Mouse (Mus musculus) ES-E14 (cell line): Measurements from ENCODE around the gene Sufu. TPM values are rescaled to one million over a fixed set of nuclear protein-coding genes. Genes with fewer than 3 reads are reported as not detected.

Experiments used
- DNase-seq: peaks from one replicate; pipeline ENCODE4 v3.0.0-alpha.2; 2013; ENCODE audit warnings: low read depth, low spot score
- H3K27ac ChIP-seq: 2 replicates; pipeline ENCODE4 v1.5.1; 2012; ENCODE audit warnings: low read depth, mild to moderate bottlenecking, low read length, moderate library complexity, mixed read lengths; ENCODE audit not compliant: poor library complexity, insufficient read depth, severe bottlenecking
- H3K36me3 ChIP-seq: 2 replicates; pipeline ENCODE4 v1.6.1; 2012; ENCODE audit warnings: mild to moderate bottlenecking, low read length, moderate library complexity, mixed read lengths; ENCODE audit not compliant: control insufficient read depth, poor library complexity, insufficient read depth, severe bottlenecking
- H3K4me1 ChIP-seq, 2 experiments: fragments of 150-350 bp in 1 of 2; sonication (generic) in 1 of 2; 2 replicates each; pipeline ENCODE4 v1.6.1; 2012; ENCODE audit warnings: low read length in 2 of 2, mild to moderate bottlenecking in 1 of 2, mixed read lengths in 1 of 2; ENCODE audit not compliant: control insufficient read depth in 2 of 2, insufficient read depth in 2 of 2, poor library complexity in 1 of 2
- H3K4me3 ChIP-seq, 2 experiments: fragments of 150-350 bp in 1 of 2; sonication (generic) in 1 of 2; 2 replicates each; pipeline ENCODE4 v1.5.1; 2012; ENCODE audit warnings: low read length in 2 of 2, low read depth in 1 of 2, mild to moderate bottlenecking in 1 of 2, mixed read lengths in 1 of 2; ENCODE audit not compliant: insufficient read depth in 1 of 2, poor library complexity in 1 of 2, severe bottlenecking in 1 of 2
- H3K9ac ChIP-seq: 2 replicates; pipeline ENCODE4 v1.6.1; 2012; ENCODE audit warnings: low read depth, mild to moderate bottlenecking, low read length, mixed read lengths; ENCODE audit not compliant: poor library complexity, insufficient read depth, severe bottlenecking
- H3K9me3 ChIP-seq: fragments of 150-350 bp; sonication (generic); 2 replicates; pipeline ENCODE4 v1.6.1; 2012; ENCODE audit warnings: low read depth, mild to moderate bottlenecking, low read length; ENCODE audit not compliant: control insufficient read depth, insufficient read depth
- CHD2 ChIP-seq: IDR thresholded peaks from 2 replicates; pipeline ENCODE4 v1.6.1; 2014; ENCODE audit warnings: mild to moderate bottlenecking, low read depth, low read length, inconsistent platforms
- HCFC1 ChIP-seq: IDR thresholded peaks from 2 replicates; pipeline ENCODE4 v1.6.1; 2012; ENCODE audit warnings: low read length, inconsistent platforms, borderline replicate concordance; ENCODE audit not compliant: insufficient read depth
- MAFK ChIP-seq: IDR thresholded peaks from 2 replicates; pipeline ENCODE4 v1.6.1; 2014; ENCODE audit warnings: mild to moderate bottlenecking, low read depth, low read length, inconsistent platforms; ENCODE audit not compliant: insufficient read depth
- ZC3H11A ChIP-seq: IDR thresholded peaks from 2 replicates; pipeline ENCODE4 v1.6.1; 2012; ENCODE audit warnings: low read depth, mild to moderate bottlenecking, inconsistent platforms, low read length, borderline replicate concordance
- ZNF384 ChIP-seq: IDR thresholded peaks from 2 replicates; pipeline ENCODE4 v1.6.1; 2012; ENCODE audit warnings: low read depth, low read length, inconsistent platforms
- in situ Hi-C, 2 experiments: fragments of 600-800 bp; cut with MboI; formaldehyde crosslinking; loops; one replicate each; pipeline ENCODE4 v1.15.1; 2025; ENCODE audit warnings: low sequenced_read_pairs in 2 of 2, inconsistent platforms in 1 of 2; ENCODE audit not compliant: unreplicated experiment in 2 of 2
- total RNA-seq: library from RNA; depleted of rRNA; stranded (reverse); fragments of 300-350 nt; gene quantifications from 2 replicates; pipeline ENCODE4 v1.2.3, GENCODE M21; 2012

Sufu gene
- total RNA-seq, 1 experiment = 14.5 TPM

DNA sequence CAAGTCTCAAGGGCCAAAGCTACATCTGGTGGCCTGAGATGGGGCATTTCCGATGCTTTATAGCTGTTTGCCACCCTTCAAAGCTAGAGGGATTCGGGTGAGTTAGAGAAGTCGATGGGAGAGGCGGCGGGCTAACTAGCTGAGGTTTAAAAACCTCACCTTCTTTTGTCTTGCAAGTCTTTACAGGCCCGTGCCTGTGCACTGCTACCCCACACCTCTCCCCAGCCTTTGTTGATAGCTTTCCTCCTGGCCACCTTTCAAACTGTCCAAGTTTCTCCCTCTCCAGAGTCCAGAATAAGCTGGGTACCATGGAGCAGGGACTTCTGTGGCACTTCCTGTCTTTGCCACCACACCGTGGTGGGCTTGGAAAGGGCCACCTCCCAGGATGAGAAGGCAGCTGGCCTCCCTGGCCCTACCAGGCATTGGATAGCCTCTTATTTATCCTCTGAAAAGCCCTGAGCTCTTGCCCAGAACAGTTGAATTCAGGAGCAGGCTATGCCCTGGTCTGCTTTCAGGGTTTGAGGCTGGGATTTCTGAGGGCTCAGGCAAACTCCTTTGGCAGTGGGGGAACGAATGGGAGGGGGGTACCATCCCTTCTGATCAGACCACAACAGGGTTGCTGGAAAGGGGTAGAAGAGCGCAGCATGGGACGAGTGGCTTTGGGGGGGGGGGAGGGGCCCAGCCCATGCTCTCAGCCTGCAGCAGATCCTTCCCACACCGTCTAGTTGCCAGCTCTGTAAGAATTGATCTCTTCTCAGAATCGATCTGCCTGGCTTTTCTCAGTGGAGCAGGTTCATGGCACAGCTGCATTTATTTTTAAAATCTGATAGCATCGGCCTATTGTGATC lies 133.1 kb downstream of the Sufu start:
- H3K4me3 ChIP-seq = no peak overlapping the region
- TF ChIP-seq HCFC1 (no peak), ZC3H11A (no peak)
- peaks cover 12 to 47% of the 10 kb centered on the region in 2 experiments for H3K4me1 ChIP-seq
- peak; percentile 66 for DNase-seq
- in situ Hi-C loops = no loop called here
- no peaks in the 10 kb centered on the region for H3K36me3 ChIP-seq
- no peaks in the 10 kb centered on the region for H3K9me3 ChIP-seq
- no peak overlapping the region; the same call in 1 of the 2 replicates for H3K9ac ChIP-seq
- no peak overlapping the region; the same call in 1 of the 2 replicates for H3K27ac ChIP-seq

DNA sequence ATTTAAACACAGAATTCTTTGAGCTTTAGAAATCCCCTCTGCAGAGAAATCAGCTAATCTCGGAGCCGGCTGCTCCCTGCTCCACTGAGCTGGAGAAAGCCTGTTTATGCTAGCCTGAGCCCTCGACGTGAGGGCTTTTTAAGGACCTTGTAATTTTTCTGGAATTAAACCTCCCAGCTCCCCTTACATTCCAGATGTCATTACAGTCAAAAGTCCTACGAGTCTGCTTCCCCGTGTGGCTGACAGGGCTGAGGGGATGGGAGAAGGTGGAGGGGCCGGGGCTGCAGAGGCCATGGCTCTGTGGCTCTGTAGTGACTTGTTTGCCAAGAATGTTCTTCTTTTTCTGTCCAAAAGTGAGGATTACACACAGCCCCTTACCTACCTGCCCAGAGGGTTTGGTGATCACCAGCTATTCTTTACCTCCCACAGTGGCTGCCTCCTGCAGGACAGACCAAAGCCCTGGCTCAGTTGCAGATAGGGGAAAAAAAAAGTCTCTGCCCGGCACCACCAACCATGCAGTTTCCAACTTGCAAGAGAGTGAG lies 133.8 kb downstream of the Sufu start:
- Histone ChIP-seq H3K9ac (peak overlapping the region; percentile 18; the same call in 1 of the 2 replicates), H3K36me3 (no peaks in the 10 kb centered on the region), H3K9me3 (no peaks in the 10 kb centered on the region), H3K27ac (no peak overlapping the region), H3K4me1 (peaks cover 11 to 42% of the 10 kb centered on the region in 2 experiments), H3K4me3 (no peak overlapping the region)
- no peak for DNase-seq
- no peak for TF ChIP-seq HCFC1
- no peak for TF ChIP-seq CHD2
- no peak for TF ChIP-seq ZC3H11A
- in situ Hi-C loops = no loop called here

DNA sequence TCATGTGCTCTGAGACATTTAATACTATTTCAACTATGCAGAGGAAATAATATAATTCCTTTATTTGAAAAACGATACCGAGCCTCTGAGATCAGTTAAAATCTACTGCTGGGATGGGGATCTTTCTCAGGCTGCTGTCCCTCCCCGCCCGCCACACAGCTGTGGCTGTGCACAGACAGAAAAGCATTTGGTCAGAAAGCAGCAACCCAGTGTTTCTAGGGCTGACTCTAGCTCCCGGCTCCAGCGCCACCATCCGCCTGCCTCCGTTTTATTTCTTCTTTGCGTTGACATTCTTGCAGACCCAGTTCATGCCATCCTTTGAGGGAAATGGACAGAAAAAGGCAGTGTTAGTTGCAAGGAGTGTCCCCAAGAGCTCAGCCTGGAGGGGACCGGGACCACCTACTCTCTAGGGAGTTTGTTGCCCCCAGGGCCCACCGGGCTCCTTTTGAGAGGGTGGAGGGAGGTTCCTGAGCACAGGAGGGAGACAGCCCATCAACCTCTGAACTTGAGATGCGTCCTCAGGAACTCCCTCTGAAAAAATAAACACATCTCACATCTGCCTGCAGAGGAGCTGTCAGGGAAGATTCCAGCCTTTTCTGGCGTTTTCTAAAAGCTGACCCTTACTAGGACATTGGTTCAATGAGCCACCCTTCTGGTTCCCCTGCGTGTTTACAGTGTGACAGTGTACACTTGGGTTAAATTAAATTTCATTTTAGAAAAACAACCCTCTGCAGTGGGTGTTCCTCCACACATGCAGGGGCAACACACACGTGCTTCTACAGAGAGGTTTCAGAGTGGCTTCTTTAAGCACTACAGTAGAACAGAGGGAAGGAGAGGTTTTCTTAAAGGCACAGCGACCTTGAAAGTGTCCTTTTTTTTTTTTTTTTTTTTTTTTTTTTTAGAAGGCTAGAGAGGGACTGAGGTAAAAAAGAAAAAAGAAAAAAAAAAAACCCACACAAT lies 134.7 kb downstream of the Sufu start:
- no peak overlapping the region for H3K27ac ChIP-seq
- H3K9me3 ChIP-seq = no peaks in the 10 kb centered on the region
- DNase-seq = no peak
- H3K4me3 ChIP-seq = no peak overlapping the region
- no peak for TF ChIP-seq HCFC1
- TF ChIP-seq MAFK = no peak
- peak; percentile 46; the same call in 1 of the 2 replicates for TF ChIP-seq ZNF384
- TF ChIP-seq CHD2 = no peak
- no peak for TF ChIP-seq ZC3H11A
- in situ Hi-C loops = no loop called here
- peaks cover 11 to 35% of the 10 kb centered on the region in 2 experiments for H3K4me1 ChIP-seq
- peak overlapping the region; percentile 18; the same call in 1 of the 2 replicates for H3K9ac ChIP-seq
- no peaks in the 10 kb centered on the region for H3K36me3 ChIP-seq

DNA sequence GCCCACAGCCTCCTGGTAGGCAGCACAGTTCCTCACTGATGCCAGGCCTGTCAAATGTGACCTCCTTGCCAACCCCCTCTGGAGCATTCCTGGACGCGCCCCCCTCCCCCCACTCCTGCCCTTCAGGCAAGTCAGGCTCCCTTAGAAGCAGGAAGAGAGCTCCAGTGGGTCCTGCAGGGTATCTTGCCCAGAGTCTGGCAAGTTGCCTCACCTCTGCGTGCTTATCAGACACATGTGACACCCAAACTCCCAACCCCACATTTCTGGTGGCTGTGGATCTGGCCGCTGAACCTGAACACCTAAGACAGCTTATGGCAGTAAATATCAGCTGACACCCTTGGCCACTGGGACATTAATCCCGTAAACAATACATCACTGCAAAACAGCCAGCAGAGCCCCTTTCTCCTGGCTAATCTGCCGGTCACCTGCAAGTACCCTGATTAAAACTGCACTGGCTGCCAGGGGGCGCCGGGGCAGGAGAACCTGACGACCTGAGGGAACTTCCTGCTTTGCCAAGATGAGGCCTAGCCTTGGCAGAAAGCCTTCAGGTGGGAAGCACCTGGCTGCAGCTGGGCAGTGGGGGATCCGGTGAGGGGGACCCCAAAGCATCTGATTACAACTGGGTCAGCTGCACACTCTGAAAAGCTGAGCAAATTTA lies 135.5 kb downstream of the Sufu start:
- Histone ChIP-seq H3K9ac (no peak overlapping the region), H3K27ac (no peak overlapping the region), H3K36me3 (no peaks in the 10 kb centered on the region), H3K4me1 (peaks cover 11 to 32% of the 10 kb centered on the region in 2 experiments), H3K9me3 (no peaks in the 10 kb centered on the region), H3K4me3 (no peak overlapping the region)
- TF ChIP-seq MAFK (no peak), ZC3H11A (no peak), HCFC1 (no peak), ZNF384 (no peak), CHD2 (no peak)
- in situ Hi-C loops = no loop called here
- DNase-seq = no peak
